Mouse (Mus musculus): Measurements from ENCODE around the gene Zmynd15.
"Not testable (repeated sequence)": the region's sequence is repeated elsewhere in the genome, so short reads cannot be mapped to it uniquely, and the experiment has no call there.

The Zmynd15 gene

GRCm38 (mm10) chr11:70450926-70451325 is 8.3 kb upstream of the Zmynd15 start:
- DNase-seq = no peak

- DNase-seq = peak; percentile 98
These were observed 7.3 kb upstream of the Zmynd15 start, which contains the start of gene Med11 for GRCm38 (mm10) chr11:70451797-70452498. Med11 (plus strand) TSS chr11:70451919.

- no peak for DNase-seq
These were observed 5.8 kb upstream of the Zmynd15 start for GRCm38 (mm10) chr11:70453261-70454044.

- DNase-seq = peak; percentile 66
These were observed 418 bp downstream of the Zmynd15 start, which contains the start of gene Cxcl16 for GRCm38 (mm10) chr11:70459601-70460101. Cxcl16 (minus strand) TSS chr11:70459984.

- no peak for DNase-seq
These were observed 4.7 kb downstream of the Zmynd15 start for GRCm38 (mm10) chr11:70463970-70464369.

- no peak for DNase-seq
These were observed 6.0 kb downstream of the Zmynd15 start for GRCm38 (mm10) chr11:70465211-70465610.

- peak; percentile 63 for DNase-seq
These were observed 6.6 kb downstream of the Zmynd15 start for GRCm38 (mm10) chr11:70465824-70466223.

- no peak for DNase-seq
These were observed 8.8 kb downstream of the Zmynd15 start for GRCm38 (mm10) chr11:70467902-70468619.

GRCm38 (mm10) chr11:70469764-70470163 is 10.5 kb downstream of the Zmynd15 start:
- no peak for DNase-seq

- DNase-seq = peak; percentile 61
These were observed 13.5 kb downstream of the Zmynd15 start for GRCm38 (mm10) chr11:70472716-70473115.

- not testable (repeated sequence) for DNase-seq
These were observed 14.1 kb downstream of the Zmynd15 start for GRCm38 (mm10) chr11:70473291-70473690.

- DNase-seq = peak; percentile 59
These were observed 15.8 kb downstream of the Zmynd15 start for GRCm38 (mm10) chr11:70474872-70475534.

- peak; percentile 64 for DNase-seq
These were observed 26.3 kb downstream of the Zmynd15 start for GRCm38 (mm10) chr11:70485498-70485897.

- DNase-seq = no peak
These were observed 28.6 kb downstream of the Zmynd15 start for GRCm38 (mm10) chr11:70487816-70488215.

- no peak for DNase-seq
These were observed 29.9 kb downstream of the Zmynd15 start for GRCm38 (mm10) chr11:70489138-70489537.

GRCm38 (mm10) chr11:70489684-70490083 is 30.5 kb downstream of the Zmynd15 start:
- no peak for DNase-seq

- DNase-seq = peak; percentile 58
These were observed 40.6 kb downstream of the Zmynd15 start for GRCm38 (mm10) chr11:70499566-70500475.

- no peak for DNase-seq
These were observed 41.2 kb downstream of the Zmynd15 start for GRCm38 (mm10) chr11:70500476-70500812.

GRCm38 (mm10) chr11:70502018-70502417 is 42.8 kb downstream of the Zmynd15 start:
- DNase-seq = no peak

GRCm38 (mm10) chr11:70504970-70505369 is 45.7 kb downstream of the Zmynd15 start, which contains the start of gene Tm4sf5:
Tm4sf5 (plus strand) TSS chr11:70505244.
- no peak for DNase-seq

- peak; percentile 83 for DNase-seq
These were observed 47.2 kb downstream of the Zmynd15 start for GRCm38 (mm10) chr11:70506385-70506784.
